12 mouse cellular contexts compared by ENCODE assay signal in genomic region chr19:47334713-47335112, GRCm38 (mm10).
DNase-seq lines count a peak whose midpoint lies in the region; ATAC-seq and TF ChIP-seq lines count a peak whose summit lies in the region.
"Had no signal": no experiment of that assay in that cellular context is flagged by ENCODE, and none has a peak within 500 bp of the region (broad histone marks: within the 10 kb centered on the region; RNA-seq: fewer than 3 reads in every experiment).

No protein-coding gene starts in this region.

- TF ChIP-seq POLR2A in cortical plate, adult 2 months (IDR thresholded peaks at IDR 0.05; ENCODE audit: extremely low read depth, insufficient read depth, low read length): no peak

- no peak for TF ChIP-seq CTCF in layer of hippocampus, adult 2 months (conservative IDR thresholded peaks at IDR 0.05)
- no peak for TF ChIP-seq CTCF in cortical plate, adult 2 months (IDR thresholded peaks at IDR 0.05; ENCODE audit: extremely low read depth, insufficient read depth, low read length)

- ATAC-seq in forebrain, embryonic 15.5 days (replicated peaks): no peak
- ATAC-seq in midbrain, embryonic 14.5 days (ENCODE audit: low FRiP score, low TSS enrichment): no peak
- ATAC-seq in megakaryocyte-erythroid progenitor cell, adult 5-6 weeks (replicated peaks; ENCODE audit: low FRiP score, low TSS enrichment, poor library complexity, severe bottlenecking): no peak

- no peak overlapping the region; the same call in 1 of the 2 replicates for H3K4me2 ChIP-seq in forebrain, embryonic 15.5 days (replicated peaks)
- no peak overlapping the region for H3K4me2 ChIP-seq in midbrain, embryonic 14.5 days (ENCODE audit: low read length)

- peaks cover 7% of the 10 kb centered on the region for H3K4me1 ChIP-seq in cortical plate, adult 2 months (ENCODE audit: control insufficient read depth, insufficient read depth, low read length)
- H3K4me1 ChIP-seq in forebrain, embryonic 15.5 days: peaks cover 43% of the 10 kb centered on the region
- peaks cover 30% of the 10 kb centered on the region for H3K4me1 ChIP-seq in midbrain, embryonic 14.5 days (ENCODE audit: control insufficient read depth, insufficient read depth, low read length)

- H3K9me3 ChIP-seq in forebrain, embryonic 15.5 days: no peaks in the 10 kb centered on the region
- H3K9me3 ChIP-seq in midbrain, embryonic 14.5 days (ENCODE audit: control insufficient read depth, low read length): no peaks in the 10 kb centered on the region

- H3K27me3 ChIP-seq in forebrain, embryonic 15.5 days: no peaks in the 10 kb centered on the region
- no peaks in the 10 kb centered on the region for H3K27me3 ChIP-seq in midbrain, embryonic 14.5 days (ENCODE audit: control insufficient read depth, insufficient read depth, low read length)
- H3K27me3 ChIP-seq: CH12.LX had no signal

- no peaks in the 10 kb centered on the region for H3K36me3 ChIP-seq in forebrain, embryonic 15.5 days
- H3K36me3 ChIP-seq in midbrain, embryonic 14.5 days (ENCODE audit: control insufficient read depth, insufficient read depth, low read length): no peaks in the 10 kb centered on the region

- no peak for DNase-seq in layer of hippocampus, adult 2 months (ENCODE audit: low spot score in 2 of 2)
- DNase-seq in layer of hippocampus, postnatal 25 days (ENCODE audit: extremely low spot score in 1 of 2, low spot score in 1 of 2): no peak
- peak; percentile 45 for DNase-seq in midbrain, embryonic 14.5 days
- no peak for DNase-seq in layer of hippocampus, adult 8-10 months (ENCODE audit: low spot score in 2 of 2)
- no peak for DNase-seq in layer of hippocampus, postnatal 36 days
- DNase-seq: liver; right cerebral cortex, postnatal 4 days; thymus, postnatal 4 days had no signal

- no peak overlapping the region; the same call in 1 of the 2 replicates for H3K9ac ChIP-seq in forebrain, embryonic 15.5 days (replicated peaks)
- no peak overlapping the region for H3K9ac ChIP-seq in midbrain, embryonic 14.5 days (replicated peaks; ENCODE audit: low read length)

- no peak overlapping the region for H3K4me3 ChIP-seq in layer of hippocampus, adult 2 months
- no peak overlapping the region for H3K4me3 ChIP-seq in cortical plate, adult 2 months (ENCODE audit: insufficient read depth, low read length)
- H3K4me3 ChIP-seq in forebrain, embryonic 15.5 days: no peak overlapping the region
- no peak overlapping the region for H3K4me3 ChIP-seq in midbrain, embryonic 14.5 days (replicated peaks; ENCODE audit: low read depth, low read length)

- 18% methylated on average over 17 of the region's 17 CpGs for WGBS in forebrain, embryonic 15.5 days
- 46% methylated on average over 17 of the region's 17 CpGs for WGBS in midbrain, embryonic 14.5 days

- H3K27ac ChIP-seq in layer of hippocampus, adult 2 months: peak overlapping the region; percentile 68
- H3K27ac ChIP-seq in cortical plate, adult 2 months (ENCODE audit: insufficient read depth, low read length): peak overlapping the region; percentile 28; the same call in 1 of the 2 replicates
- H3K27ac ChIP-seq in forebrain, embryonic 15.5 days (replicated peaks): peak overlapping the region; percentile 20; the same call in 1 of the 2 replicates
- H3K27ac ChIP-seq in midbrain, embryonic 14.5 days (replicated peaks; ENCODE audit: low read depth, low read length): 0 out of 2 replicates have a peak overlapping the region, but pooled peaks have one; percentile 45
